Mouse (Mus musculus) T-helper 1 cell (primary cell): ENCODE measurements around the gene Stat2.
"Not testable (repeated sequence)": the region's sequence is repeated elsewhere in the genome, so short reads cannot be mapped to it uniquely, and the experiment has no call there.

ENCODE experiments used
- in situ Hi-C: fragments of 300-600 bp; cut with MboI, MseI; formaldehyde crosslinking; loops from one replicate; pipeline ENCODE4 v1.15.1; 2025; ENCODE audit warnings: high pct_unique_total_duplicates

The Stat2 gene

GRCm38 (mm10) chr10:128256328-128256727 lies 14.0 kb upstream of the Stat2 start:
- in situ Hi-C loops = no loop called here

- in situ Hi-C loops = no loop called here
Measured at GRCm38 (mm10) chr10:128258953-128259352, 11.4 kb upstream of the Stat2 start.

- in situ Hi-C loops = no loop called here
Measured at GRCm38 (mm10) chr10:128259946-128260345, 10.4 kb upstream of the Stat2 start.

GRCm38 (mm10) chr10:128260376-128260775 lies 10.0 kb upstream of the Stat2 start:
- in situ Hi-C loops = not testable (repeated sequence)

- in situ Hi-C loops = no loop called here
Measured at GRCm38 (mm10) chr10:128262300-128262699, 8.1 kb upstream of the Stat2 start.

- in situ Hi-C loops = no loop called here
Measured at GRCm38 (mm10) chr10:128263393-128264310, 6.7 kb upstream of the Stat2 start.

GRCm38 (mm10) chr10:128268371-128268770 lies 2.0 kb upstream of the Stat2 start, which contains the start of gene Apof:
Apof (plus strand) TSS chr10:128268671.
- in situ Hi-C loops = no loop called here

GRCm38 (mm10) chr10:128269206-128269910 lies 1.0 kb upstream of the Stat2 start:
- in situ Hi-C loops = no loop called here

- in situ Hi-C loops = no loop called here
Measured at GRCm38 (mm10) chr10:128270866-128271265, 507 bp downstream of the Stat2 start.

- in situ Hi-C loops = no loop called here
Measured at GRCm38 (mm10) chr10:128271883-128272282, 1.5 kb downstream of the Stat2 start.

GRCm38 (mm10) chr10:128272819-128273439 lies 2.6 kb downstream of the Stat2 start:
- in situ Hi-C loops = not testable (repeated sequence)

- in situ Hi-C loops = not testable (repeated sequence)
Measured at GRCm38 (mm10) chr10:128275374-128275773, 5.0 kb downstream of the Stat2 start.

- in situ Hi-C loops = no loop called here
Measured at GRCm38 (mm10) chr10:128278158-128278557, 7.8 kb downstream of the Stat2 start.

GRCm38 (mm10) chr10:128280943-128281342 lies 10.6 kb downstream of the Stat2 start:
- in situ Hi-C loops = no loop called here

- in situ Hi-C loops = no loop called here
Measured at GRCm38 (mm10) chr10:128281682-128282081, 11.3 kb downstream of the Stat2 start.

- in situ Hi-C loops = no loop called here
Measured at GRCm38 (mm10) chr10:128282886-128283450, 12.6 kb downstream of the Stat2 start.

GRCm38 (mm10) chr10:128283604-128284579 lies 13.5 kb downstream of the Stat2 start:
- in situ Hi-C loops = no loop called here

GRCm38 (mm10) chr10:128290594-128290993 lies 20.2 kb downstream of the Stat2 start:
- in situ Hi-C loops = not testable (repeated sequence)

GRCm38 (mm10) chr10:128296370-128297090 lies 26.2 kb downstream of the Stat2 start:
- in situ Hi-C loops = no loop called here

GRCm38 (mm10) chr10:128297221-128297620 lies 26.9 kb downstream of the Stat2 start:
- in situ Hi-C loops = no loop called here
